Mouse (Mus musculus) limb, embryonic 13.5 days (tissue): ENCODE data around the gene Arih2. TPM values are rescaled to one million over a fixed set of nuclear protein-coding genes. Genes with fewer than 3 reads are reported as not detected.
"Not testable (repeated sequence)": the region's sequence is repeated elsewhere in the genome, so short reads cannot be mapped to it uniquely, and the experiment has no call there.

ENCODE experiments used
- ATAC-seq: fragments of 200-750 bp; cut with Nextera tagmentation; 2 replicates; pipeline ENCODE4 v1.8.0; 2017; ENCODE audit warnings: low read depth, moderate number of reproducible peaks, moderate TSS enrichment; ENCODE audit not compliant: low FRiP score
- H3K27ac ChIP-seq: fragments of 300-500 bp; sonication (generic); 2 replicates; pipeline ENCODE4 v1.5.1; 2015; ENCODE audit warnings: inconsistent platforms, mild to moderate bottlenecking, moderate library complexity
- H3K27me3 ChIP-seq: fragments of 300-500 bp; sonication (generic); 2 replicates; pipeline ENCODE4 v1.6.1; 2015; ENCODE audit warnings: mild to moderate bottlenecking, inconsistent platforms
- H3K36me3 ChIP-seq: fragments of 300-500 bp; sonication (generic); 2 replicates; pipeline ENCODE4 v1.6.1; 2015; ENCODE audit warnings: inconsistent platforms, mild to moderate bottlenecking, moderate library complexity
- H3K4me1 ChIP-seq: fragments of 300-500 bp; sonication (generic); 2 replicates; pipeline ENCODE4 v1.6.1; 2015; ENCODE audit warnings: inconsistent platforms
- H3K4me2 ChIP-seq: fragments of 300-500 bp; sonication (generic); replicated peaks from 2 replicates; pipeline ENCODE4 v1.6.1; 2015; ENCODE audit warnings: inconsistent platforms, mild to moderate bottlenecking, moderate library complexity
- H3K4me3 ChIP-seq: fragments of 300-500 bp; sonication (generic); 2 replicates; pipeline ENCODE4 v1.5.1; 2015; ENCODE audit warnings: moderate library complexity, mild to moderate bottlenecking, inconsistent platforms
- H3K9ac ChIP-seq: fragments of 300-500 bp; sonication (generic); 2 replicates; pipeline ENCODE4 v1.6.1; 2015; ENCODE audit warnings: mild to moderate bottlenecking, inconsistent platforms
- H3K9me3 ChIP-seq: fragments of 300-500 bp; sonication (generic); 2 replicates; pipeline ENCODE4 v1.6.1; 2016; ENCODE audit warnings: inconsistent platforms
- WGBS: fragments of 180-500 bp; shearing (Covaris S2); methylation state at CpG from one replicate; pipeline ENCODE4 v1.1.7; 2015; 5-methylcytosine and 5-hydroxymethylcytosine counted together
- polyA plus RNA-seq: library from polyadenylated mRNA; unstranded; fragments of >200 nt; fragmentation: Nextera tagmentation; extraction: Ambion mirVana; gene quantifications from 2 replicates; pipeline ENCODE4 v1.2.1, GENCODE M21; 2015

The Arih2 gene
- polyA plus RNA-seq, 1 experiment from 2014 or later: 59.7 TPM

DNA sequence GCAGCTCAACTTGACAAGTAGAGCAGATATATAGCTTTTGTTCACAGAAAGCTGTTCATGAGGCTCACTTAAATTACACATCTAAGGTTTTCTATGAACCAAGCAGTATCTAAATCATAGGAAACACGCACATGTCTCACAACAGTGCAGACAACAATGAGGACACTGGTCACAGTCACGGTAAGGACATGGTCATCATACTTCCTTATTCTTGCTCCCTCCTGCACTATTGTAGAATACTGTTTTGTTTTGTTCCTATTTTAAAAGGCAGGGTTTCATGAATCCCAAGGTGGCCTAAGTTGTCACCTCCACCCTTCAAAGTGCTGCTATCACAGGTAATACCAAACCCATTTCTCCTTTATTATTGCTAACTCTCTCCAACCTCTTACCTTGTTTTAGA lies 9.4 kb downstream of the Arih2 start:
- no peaks in the 10 kb centered on the region for H3K9me3 ChIP-seq
- peaks cover 56% of the 10 kb centered on the region for H3K36me3 ChIP-seq
- H3K4me3 ChIP-seq: no peak overlapping the region
- no peaks in the 10 kb centered on the region for H3K27me3 ChIP-seq
- H3K4me2 ChIP-seq: no peak overlapping the region
- H3K27ac ChIP-seq: no peak overlapping the region
- WGBS: 96% methylated on average over 2 of the region's 2 CpGs
- ATAC-seq: no peak
- H3K9ac ChIP-seq: no peak overlapping the region
- peaks cover 4% of the 10 kb centered on the region; the same call in 1 of the 2 replicates for H3K4me1 ChIP-seq

DNA sequence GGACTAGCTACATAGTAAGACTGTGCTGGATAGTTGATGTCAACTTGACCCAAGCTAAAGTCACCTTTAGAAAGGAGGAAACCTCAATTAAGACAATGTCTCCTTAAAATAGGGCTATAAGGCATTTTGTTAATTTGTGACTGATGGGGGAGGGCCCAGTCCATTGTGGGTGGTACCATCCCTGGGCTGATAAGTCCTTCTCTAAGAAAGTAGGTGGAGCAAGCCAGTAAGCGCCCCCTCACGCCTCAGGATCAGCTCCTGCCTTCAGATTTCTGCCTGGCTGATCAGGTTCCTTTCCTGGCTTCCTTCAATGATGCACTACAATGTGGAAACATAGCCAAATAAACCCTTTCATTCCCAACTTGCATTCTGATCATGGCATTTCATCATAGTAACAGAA lies 13.8 kb downstream of the Arih2 start:
- H3K4me2 ChIP-seq: no peak overlapping the region
- H3K9me3 ChIP-seq: no peaks in the 10 kb centered on the region
- no peaks in the 10 kb centered on the region for H3K27me3 ChIP-seq
- ATAC-seq: no peak
- H3K36me3 ChIP-seq: peaks cover 34% of the 10 kb centered on the region
- 82% methylated on average over 2 of the region's 2 CpGs for WGBS
- H3K4me1 ChIP-seq: no peaks in the 10 kb centered on the region
- no peak overlapping the region for H3K4me3 ChIP-seq
- no peak overlapping the region for H3K9ac ChIP-seq
- no peak overlapping the region for H3K27ac ChIP-seq

DNA sequence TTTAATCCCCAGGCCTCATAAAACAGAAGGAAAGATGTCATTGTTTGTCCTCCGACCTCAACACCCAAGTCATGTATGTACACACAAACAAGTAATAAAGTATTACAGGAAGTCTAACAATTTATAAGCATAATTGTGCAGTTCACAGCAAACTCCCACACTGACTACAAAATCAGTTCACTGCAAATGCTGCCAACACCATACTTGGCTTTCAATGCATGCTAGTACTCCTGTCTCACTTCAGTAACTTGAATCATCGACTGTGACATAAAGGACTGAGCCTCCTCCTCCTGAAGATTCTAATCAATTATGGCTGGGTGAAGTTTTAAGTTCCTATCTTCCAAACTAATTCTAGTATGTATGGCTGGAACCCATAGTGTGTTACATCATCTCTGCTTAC lies 15.3 kb downstream of the Arih2 start:
- no peak overlapping the region for H3K9ac ChIP-seq
- H3K9me3 ChIP-seq: no peaks in the 10 kb centered on the region
- H3K4me1 ChIP-seq: no peaks in the 10 kb centered on the region
- H3K4me3 ChIP-seq: no peak overlapping the region
- peaks cover 23% of the 10 kb centered on the region; the same call in 1 of the 2 replicates for H3K36me3 ChIP-seq
- H3K27me3 ChIP-seq: no peaks in the 10 kb centered on the region
- no peak for ATAC-seq
- H3K27ac ChIP-seq: no peak overlapping the region
- no peak overlapping the region for H3K4me2 ChIP-seq
- 88% methylated on average over 2 of the region's 2 CpGs for WGBS

DNA sequence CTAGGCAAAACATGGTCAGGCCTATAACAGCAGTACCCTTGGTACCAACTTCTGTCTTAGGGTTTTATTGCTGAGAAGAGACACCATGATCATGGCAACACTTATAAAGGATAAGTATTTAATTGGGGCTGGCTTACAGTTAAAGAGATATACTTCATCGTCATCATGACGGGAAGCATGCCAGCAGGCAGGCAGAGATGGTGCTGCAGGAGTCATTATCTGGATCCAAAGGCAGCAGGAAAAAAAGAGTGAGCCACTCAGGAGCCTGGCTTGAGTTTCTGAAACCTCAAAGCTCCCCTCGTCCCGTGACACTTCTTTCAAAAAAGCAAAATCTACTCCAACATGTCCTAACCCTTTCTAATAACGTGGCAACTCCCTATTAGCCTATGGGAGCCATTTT lies 16.8 kb downstream of the Arih2 start:
- Histone ChIP-seq H3K36me3 (peaks cover 27% of the 10 kb centered on the region), H3K27me3 (no peaks in the 10 kb centered on the region), H3K9ac (no peak overlapping the region), H3K4me3 (no peak overlapping the region), H3K9me3 (no peaks in the 10 kb centered on the region), H3K4me1 (no peaks in the 10 kb centered on the region), H3K27ac (no peak overlapping the region), H3K4me2 (no peak overlapping the region)
- no peak for ATAC-seq
- 93% methylated on average over 5 of the region's 5 CpGs for WGBS

DNA sequence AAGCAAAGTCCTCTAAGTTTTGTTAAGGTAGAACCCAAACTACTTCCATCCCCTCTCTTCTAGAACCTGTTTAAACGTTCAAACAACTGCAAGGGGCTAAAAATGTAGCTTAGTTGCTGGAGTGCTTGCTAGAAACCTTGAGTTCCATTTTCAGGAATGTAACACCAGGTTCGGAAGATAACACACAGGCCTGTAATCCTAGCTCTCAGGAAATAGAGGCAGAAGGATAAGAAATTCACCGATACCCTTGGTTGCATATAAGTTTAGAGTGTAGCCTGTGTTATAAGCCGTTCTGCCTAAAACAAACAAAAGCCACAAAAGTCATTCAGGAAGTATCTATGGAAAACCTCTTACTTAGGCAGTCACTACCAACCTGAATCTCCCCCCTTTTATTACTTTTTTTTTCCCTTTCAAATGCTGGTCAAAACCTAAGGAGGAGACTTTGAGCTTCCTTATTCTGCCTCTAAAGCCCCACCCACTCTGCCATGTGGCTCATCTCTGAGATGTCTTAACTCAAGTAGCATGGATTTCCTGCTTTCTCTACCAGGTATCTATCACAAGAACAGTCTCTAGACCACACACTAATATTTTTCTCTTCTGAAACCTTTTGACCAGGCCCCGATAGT lies 17.4 kb downstream of the Arih2 start:
- Histone ChIP-seq H3K9me3 (no peaks in the 10 kb centered on the region), H3K4me3 (no peak overlapping the region), H3K27me3 (no peaks in the 10 kb centered on the region), H3K4me2 (no peak overlapping the region), H3K36me3 (peaks cover 27% of the 10 kb centered on the region), H3K4me1 (no peaks in the 10 kb centered on the region), H3K9ac (no peak overlapping the region), H3K27ac (no peak overlapping the region)
- WGBS: 87% methylated on average over 5 of the region's 5 CpGs
- no peak for ATAC-seq

DNA sequence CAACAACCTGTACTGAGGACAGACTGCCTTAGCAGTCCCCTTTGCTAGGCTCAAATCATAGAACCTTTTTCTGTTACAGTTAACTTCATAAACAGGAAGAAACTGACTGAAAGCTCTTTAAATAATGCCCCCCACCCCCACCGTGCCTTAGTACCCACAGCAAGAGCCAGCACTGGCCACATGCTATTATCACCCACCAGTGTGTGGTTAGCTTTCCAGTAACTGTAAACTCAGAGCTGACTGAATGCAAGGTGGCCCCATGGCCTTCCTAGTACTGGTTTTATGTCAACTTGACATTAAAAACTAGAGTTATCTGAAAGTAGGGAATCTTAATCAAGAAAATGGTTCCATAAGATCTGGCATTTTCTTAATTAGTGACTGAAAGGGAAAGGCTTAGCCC lies 18.5 kb downstream of the Arih2 start:
- ATAC-seq: no peak
- Histone ChIP-seq H3K36me3 (peaks cover 31% of the 10 kb centered on the region), H3K27ac (no peak overlapping the region), H3K4me1 (no peaks in the 10 kb centered on the region), H3K4me3 (no peak overlapping the region), H3K27me3 (no peaks in the 10 kb centered on the region), H3K9me3 (no peaks in the 10 kb centered on the region), H3K4me2 (no peak overlapping the region), H3K9ac (no peak overlapping the region)
- 83% methylated on average over 1 of the region's 1 CpGs for WGBS

DNA sequence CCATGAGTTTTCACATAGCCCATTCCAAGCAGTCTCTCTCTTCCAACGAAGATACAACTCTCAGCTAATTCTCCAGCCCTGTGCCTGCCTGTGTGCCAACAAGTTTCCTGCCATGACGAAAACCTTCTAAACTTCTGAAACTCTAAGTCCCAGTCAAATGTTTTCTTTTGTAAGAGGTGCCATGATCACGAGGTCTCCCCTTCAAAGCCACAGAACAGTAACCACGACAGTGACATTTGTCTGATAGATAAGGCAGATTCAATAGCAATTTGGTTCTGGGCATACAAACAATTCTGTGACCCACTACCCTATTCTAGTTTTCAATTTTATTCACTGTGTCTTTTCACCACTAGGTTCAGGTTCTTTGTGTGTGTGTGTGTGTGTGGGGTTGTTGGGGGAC lies 21.0 kb downstream of the Arih2 start:
- WGBS: 87% methylated on average over 4 of the region's 4 CpGs
- H3K4me3 ChIP-seq: no peak overlapping the region
- no peak for ATAC-seq
- H3K9ac ChIP-seq: no peak overlapping the region
- H3K9me3 ChIP-seq: no peaks in the 10 kb centered on the region
- no peak overlapping the region for H3K4me2 ChIP-seq
- no peaks in the 10 kb centered on the region for H3K27me3 ChIP-seq
- peaks cover 31% of the 10 kb centered on the region for H3K36me3 ChIP-seq
- no peaks in the 10 kb centered on the region for H3K4me1 ChIP-seq
- no peak overlapping the region for H3K27ac ChIP-seq

DNA sequence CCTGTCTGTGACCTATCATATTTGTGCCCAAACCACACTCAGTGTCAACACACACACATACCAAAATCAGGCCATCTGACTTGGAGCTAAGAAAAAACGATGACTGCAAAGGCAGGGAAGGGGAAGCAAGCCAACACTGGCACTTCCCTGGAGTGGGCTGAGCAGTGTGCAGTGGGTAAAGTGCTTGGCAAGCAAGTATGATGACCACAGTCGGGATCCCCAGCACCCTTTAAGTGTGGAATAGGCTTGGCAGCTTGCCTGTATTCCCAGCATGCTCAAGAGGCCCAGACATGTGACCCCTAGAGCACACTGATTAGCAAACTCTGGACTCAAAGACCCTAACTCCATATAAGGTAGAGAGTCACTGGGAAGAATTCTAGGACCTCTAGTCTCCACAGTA lies 22.7 kb downstream of the Arih2 start:
- H3K4me3 ChIP-seq: no peak overlapping the region
- H3K4me2 ChIP-seq: no peak overlapping the region
- peaks cover 34% of the 10 kb centered on the region for H3K36me3 ChIP-seq
- no peak overlapping the region for H3K27ac ChIP-seq
- H3K27me3 ChIP-seq: no peaks in the 10 kb centered on the region
- no peak overlapping the region for H3K9ac ChIP-seq
- 83% methylated on average over 2 of the region's 2 CpGs for WGBS
- ATAC-seq: no peak
- no peaks in the 10 kb centered on the region for H3K9me3 ChIP-seq
- H3K4me1 ChIP-seq: no peaks in the 10 kb centered on the region

DNA sequence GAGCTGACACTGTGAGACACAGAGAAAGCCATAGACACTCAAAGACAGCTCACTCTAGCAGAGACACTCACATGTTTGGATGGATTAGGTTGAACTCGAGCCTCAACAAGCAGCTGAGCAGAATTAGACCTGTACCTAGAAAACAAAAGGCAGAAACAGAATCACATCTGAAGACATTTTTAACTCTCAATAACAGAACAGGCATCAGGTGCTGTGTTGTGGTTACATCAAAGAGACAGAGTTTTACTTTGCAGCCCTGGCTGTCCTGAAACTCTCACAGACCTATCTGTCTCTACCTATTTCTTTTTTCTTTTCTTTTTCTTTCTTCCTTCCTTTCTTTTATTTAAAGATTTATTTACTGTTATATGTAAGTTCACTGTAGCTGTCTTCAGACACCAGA lies 31.9 kb downstream of the Arih2 start:
- Histone ChIP-seq H3K27ac (no peak overlapping the region), H3K4me1 (no peaks in the 10 kb centered on the region), H3K36me3 (peaks cover 78% of the 10 kb centered on the region), H3K4me3 (no peak overlapping the region), H3K9ac (no peak overlapping the region), H3K9me3 (no peaks in the 10 kb centered on the region), H3K4me2 (no peak overlapping the region), H3K27me3 (no peaks in the 10 kb centered on the region)
- no peak for ATAC-seq
- 93% methylated on average over 1 of the region's 1 CpGs for WGBS

DNA sequence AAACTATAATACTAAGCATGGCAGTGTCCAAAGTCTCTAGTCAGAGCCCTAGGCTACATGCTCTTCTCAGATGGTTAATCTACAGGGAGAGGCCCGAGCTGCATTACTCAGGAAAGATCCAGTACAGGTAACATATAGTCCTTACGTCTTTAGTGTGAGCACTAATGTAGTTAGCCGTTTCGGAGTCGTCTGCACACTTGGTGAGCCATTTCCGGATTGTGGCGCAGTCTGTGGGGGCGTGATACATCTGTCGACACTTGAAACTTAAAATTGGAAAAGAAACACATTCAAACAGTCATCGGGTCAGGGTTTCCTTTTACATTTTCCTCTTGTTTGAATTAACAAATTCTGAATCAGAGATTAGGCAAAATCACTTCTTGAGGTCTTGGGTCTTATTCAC lies 37.7 kb downstream of the Arih2 start:
- Histone ChIP-seq H3K9ac (no peak overlapping the region), H3K4me1 (no peaks in the 10 kb centered on the region), H3K27me3 (no peaks in the 10 kb centered on the region), H3K4me3 (no peak overlapping the region), H3K9me3 (no peaks in the 10 kb centered on the region), H3K36me3 (peaks cover 93% of the 10 kb centered on the region), H3K27ac (no peak overlapping the region), H3K4me2 (no peak overlapping the region)
- 93% methylated on average over 10 of the region's 10 CpGs for WGBS
- no peak for ATAC-seq

DNA sequence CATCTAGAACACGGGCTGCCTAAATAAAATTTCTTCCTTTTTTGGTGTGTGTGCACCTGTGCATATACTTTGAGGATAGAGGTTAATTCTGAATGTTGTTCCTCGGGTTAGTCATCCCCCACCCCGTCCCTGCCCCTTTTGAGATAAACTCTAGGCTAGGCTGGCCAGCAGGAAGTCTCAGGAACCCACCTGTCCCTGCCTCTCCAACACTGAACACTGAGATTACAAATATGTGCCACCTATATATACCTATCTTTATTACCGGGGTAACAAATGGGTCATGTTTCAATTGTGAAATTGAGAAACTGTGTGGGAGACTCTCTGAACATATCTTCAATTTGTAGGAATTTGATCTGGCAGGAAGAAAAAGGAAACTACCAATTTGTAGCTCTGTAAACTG lies 40.3 kb downstream of the Arih2 start:
- 92% methylated on average over 4 of the region's 4 CpGs for WGBS
- H3K4me1 ChIP-seq: no peaks in the 10 kb centered on the region
- H3K9ac ChIP-seq: no peak overlapping the region
- no peaks in the 10 kb centered on the region for H3K27me3 ChIP-seq
- H3K36me3 ChIP-seq: peaks cover 95% of the 10 kb centered on the region
- no peak overlapping the region for H3K4me3 ChIP-seq
- no peak for ATAC-seq
- no peak overlapping the region for H3K4me2 ChIP-seq
- no peaks in the 10 kb centered on the region for H3K9me3 ChIP-seq
- H3K27ac ChIP-seq: no peak overlapping the region

DNA sequence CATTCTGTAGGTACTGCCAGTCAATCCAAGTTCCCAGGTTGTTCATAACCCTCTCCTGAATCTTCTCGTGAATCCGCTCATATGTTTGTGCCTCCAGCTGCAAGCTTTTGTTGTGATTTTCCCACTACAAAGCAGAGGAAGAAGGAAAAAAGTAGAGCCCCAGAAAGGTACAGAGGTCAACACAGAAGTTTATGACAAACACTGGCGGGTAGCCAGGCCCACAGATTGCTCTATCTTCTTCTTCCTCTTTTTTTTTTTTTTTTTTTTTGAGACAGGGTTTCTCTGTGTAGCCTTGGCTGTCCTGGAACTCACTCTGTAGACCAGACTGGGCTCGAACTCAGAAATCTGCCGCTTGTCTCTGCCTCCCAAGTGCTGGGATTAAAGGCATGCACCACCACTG lies 41.3 kb downstream of the Arih2 start:
- not testable (repeated sequence) for H3K4me1 ChIP-seq, ATAC-seq, H3K27ac ChIP-seq, H3K27me3 ChIP-seq, H3K9ac ChIP-seq, H3K4me2 ChIP-seq, H3K4me3 ChIP-seq, H3K9me3 ChIP-seq
- peaks cover 96% of the 10 kb centered on the region for H3K36me3 ChIP-seq
- 90% methylated on average over 5 of the region's 5 CpGs for WGBS

DNA sequence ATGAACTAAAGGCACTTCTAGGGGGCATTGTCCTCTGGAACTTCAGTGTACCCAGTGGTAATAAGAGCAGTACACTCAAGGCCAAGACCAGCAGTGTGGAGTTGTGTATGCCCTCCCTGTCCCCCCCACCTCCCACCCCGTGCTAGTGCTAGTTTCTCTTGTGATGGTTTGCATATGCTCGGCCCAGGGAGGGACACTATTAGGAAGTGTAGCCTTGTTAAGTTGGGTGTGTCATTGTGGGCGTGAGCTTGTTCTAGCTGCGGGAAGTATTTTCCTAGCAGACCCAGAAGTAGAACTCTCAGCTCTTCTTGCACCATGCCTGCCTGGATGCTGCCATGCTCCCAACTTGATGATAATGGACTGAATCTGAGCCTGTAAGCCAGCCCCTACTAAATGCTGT lies 47.2 kb downstream of the Arih2 start:
- no peak overlapping the region for H3K9ac ChIP-seq
- no peak overlapping the region for H3K4me2 ChIP-seq
- no peaks in the 10 kb centered on the region for H3K27me3 ChIP-seq
- no peak overlapping the region for H3K4me3 ChIP-seq
- no peak for ATAC-seq
- 78% methylated on average over 4 of the region's 4 CpGs for WGBS
- H3K9me3 ChIP-seq: no peaks in the 10 kb centered on the region
- H3K4me1 ChIP-seq: 0 out of 2 replicates have a peak, but pooled peaks cover 2% of the 10 kb centered on the region
- H3K27ac ChIP-seq: no peak overlapping the region
- H3K36me3 ChIP-seq: peaks cover 52% of the 10 kb centered on the region
